Mouse (Mus musculus) CH12.LX (cell line): ENCODE results near the gene Oosp2. TPM values are rescaled to one million over a fixed set of nuclear protein-coding genes. Genes with fewer than 3 reads are reported as not detected.

Source experiments
- DNase-seq: peaks from one replicate; pipeline ENCODE4 v3.0.0-alpha.2; 2013; ENCODE audit errors: extremely low read depth
- H3K27ac ChIP-seq: 2 replicates; pipeline ENCODE4 v1.5.1; 2012; ENCODE audit warnings: low read depth, mild to moderate bottlenecking, control low read depth, moderate library complexity; ENCODE audit not compliant: insufficient read depth
- H3K27me3 ChIP-seq: replicated peaks from 2 replicates; pipeline ENCODE3; 2012; ENCODE audit warnings: inconsistent platforms
- H3K36me3 ChIP-seq, 2 experiments: replicated peaks in 1 of 2; 2 replicates each; pipeline versions ENCODE3 to v1.6.1; 2012; ENCODE audit warnings: inconsistent platforms in 1 of 2, low read length in 1 of 2, mild to moderate bottlenecking in 1 of 2, mixed read lengths in 1 of 2, moderate library complexity in 1 of 2; ENCODE audit not compliant: control insufficient read depth in 1 of 2, insufficient read depth in 1 of 2
- H3K4me1 ChIP-seq, 2 experiments: 2 replicates each; pipeline ENCODE4 v1.6.1; 2012; ENCODE audit warnings: inconsistent platforms in 1 of 2, moderate library complexity in 1 of 2; ENCODE audit not compliant: insufficient read depth in 2 of 2, control insufficient read depth in 1 of 2
- H3K4me2 ChIP-seq: 2 replicates; pipeline ENCODE4 v1.6.1; 2012; ENCODE audit warnings: low read depth, mild to moderate bottlenecking, control low read depth; ENCODE audit not compliant: poor library complexity, insufficient read depth, severe bottlenecking
- H3K4me3 ChIP-seq, 3 experiments: fragments of 150-350 bp in 1 of 3; sonication (generic) in 1 of 3; replicated peaks in 1 of 3; 2 replicates each; pipeline versions ENCODE3 to v1.5.1; 2011 to 2012; ENCODE audit warnings: low read depth in 2 of 3, low read length in 2 of 3, mild to moderate bottlenecking in 2 of 3, moderate library complexity in 2 of 3, control low read depth in 1 of 3, improper control_type of control experiment in 1 of 3, inconsistent platforms in 1 of 3, mixed read lengths in 1 of 3; ENCODE audit not compliant: poor library complexity in 1 of 3
- H3K79me2 ChIP-seq: replicated peaks from 2 replicates; pipeline ENCODE4 v1.6.1; 2012; ENCODE audit warnings: mild to moderate bottlenecking, moderate library complexity; ENCODE audit not compliant: control insufficient read depth, poor library complexity, insufficient read depth, severe bottlenecking; ENCODE audit errors: extremely low read depth
- H3K9ac ChIP-seq: 2 replicates; pipeline ENCODE4 v1.6.1; 2012; ENCODE audit warnings: low read depth, mild to moderate bottlenecking, control low read depth, moderate library complexity; ENCODE audit not compliant: insufficient read depth
- H3K9me3 ChIP-seq: replicated peaks from 2 replicates; pipeline ENCODE3; 2012; ENCODE audit warnings: low read length, inconsistent platforms, mixed read lengths
- CHD2 ChIP-seq: IDR thresholded peaks from 2 replicates; pipeline ENCODE4 v1.6.1; 2011; ENCODE audit warnings: low read length, improper control_type of control experiment
- CTCF ChIP-seq, 2 experiments: IDR thresholded peaks in 1 of 2; conservative IDR thresholded peaks in 1 of 2; 2 replicates each; pipeline ENCODE4 v1.5.1; 2011 to 2012; ENCODE audit warnings: low read depth in 2 of 2, low read length in 2 of 2, improper control_type of control experiment in 1 of 2, inconsistent platforms in 1 of 2, mild to moderate bottlenecking in 1 of 2, moderate library complexity in 1 of 2
- E2F4 ChIP-seq: IDR thresholded peaks from 2 replicates; pipeline ENCODE4 v1.6.1; 2011; ENCODE audit warnings: low read depth, low read length, improper control_type of control experiment; ENCODE audit not compliant: insufficient replicate concordance
- ELF1 ChIP-seq: IDR thresholded peaks from 2 replicates; pipeline ENCODE4 v1.6.1; 2014; ENCODE audit warnings: low read depth, mild to moderate bottlenecking, inconsistent platforms, low read length, improper control_type of control experiment
- EP300 ChIP-seq: IDR thresholded peaks from 2 replicates; pipeline ENCODE4 v1.6.1; 2011; ENCODE audit warnings: low read length, improper control_type of control experiment
- ETS1 ChIP-seq: conservative IDR thresholded peaks from 2 replicates; pipeline ENCODE4 v1.6.1; 2012; ENCODE audit warnings: low read depth, mild to moderate bottlenecking, inconsistent platforms, low read length, improper control_type of control experiment, moderate library complexity
- GABPA ChIP-seq: IDR thresholded peaks from 2 replicates; pipeline ENCODE4 v1.6.1; 2012; ENCODE audit warnings: low read depth, low read length, improper control_type of control experiment, inconsistent platforms; ENCODE audit not compliant: insufficient replicate concordance
- JUN ChIP-seq: IDR thresholded peaks from 2 replicates; pipeline ENCODE4 v1.6.1; 2011; ENCODE audit warnings: low read depth, mild to moderate bottlenecking, low read length, improper control_type of control experiment, moderate library complexity; ENCODE audit not compliant: insufficient read depth
- KAT2A ChIP-seq: IDR thresholded peaks from 2 replicates; pipeline ENCODE4 v1.6.1; 2012; ENCODE audit warnings: low read length, improper control_type of control experiment, inconsistent platforms; ENCODE audit not compliant: insufficient replicate concordance
- MAFK ChIP-seq: IDR thresholded peaks from 2 replicates; pipeline ENCODE4 v1.6.1; 2011; ENCODE audit warnings: low read length, improper control_type of control experiment; ENCODE audit not compliant: insufficient replicate concordance
- MAX ChIP-seq: IDR thresholded peaks from 2 replicates; pipeline ENCODE4 v1.6.1; 2011; ENCODE audit warnings: low read length, improper control_type of control experiment
- MEF2A ChIP-seq: IDR thresholded peaks from 2 replicates; pipeline ENCODE4 v1.6.1; 2014; ENCODE audit warnings: low read depth, mild to moderate bottlenecking, inconsistent platforms, low read length, improper control_type of control experiment, borderline replicate concordance
- MYC ChIP-seq: IDR thresholded peaks from 2 replicates; pipeline ENCODE4 v1.6.1; 2011; ENCODE audit warnings: low read depth, mild to moderate bottlenecking, improper control_type of control experiment, low read length
- NELFE ChIP-seq: IDR thresholded peaks from 2 replicates; pipeline ENCODE4 v1.6.1; 2011; ENCODE audit warnings: low read depth, low read length, improper control_type of control experiment
- POLR2AphosphoS2 ChIP-seq: IDR thresholded peaks from 2 replicates; pipeline ENCODE4 v1.6.1; 2011; ENCODE audit warnings: low read depth, low read length, improper control_type of control experiment
- SIN3A ChIP-seq: IDR thresholded peaks from 2 replicates; pipeline ENCODE4 v1.6.1; 2012; ENCODE audit warnings: low read length, improper control_type of control experiment, inconsistent platforms
- SMC3 ChIP-seq: IDR thresholded peaks from 2 replicates; pipeline ENCODE4 v1.6.1; 2011; ENCODE audit warnings: low read depth, low read length, improper control_type of control experiment
- TCF12 ChIP-seq: IDR thresholded peaks from 2 replicates; pipeline ENCODE4 v1.6.1; 2014; ENCODE audit warnings: low read depth, mild to moderate bottlenecking, inconsistent platforms, low read length, improper control_type of control experiment
- UBTF ChIP-seq: IDR thresholded peaks from 2 replicates; pipeline ENCODE4 v1.6.1; 2012; ENCODE audit warnings: low read depth, mild to moderate bottlenecking, inconsistent platforms, low read length, improper control_type of control experiment, moderate library complexity
- USF1 ChIP-seq: IDR thresholded peaks from 2 replicates; pipeline ENCODE4 v1.6.1; 2014; ENCODE audit warnings: low read depth, mild to moderate bottlenecking, inconsistent platforms, low read length, improper control_type of control experiment
- USF2 ChIP-seq: conservative IDR thresholded peaks from 2 replicates; pipeline ENCODE4 v1.6.1; 2011; ENCODE audit warnings: low read depth, low read length, improper control_type of control experiment
- ZC3H11A ChIP-seq: IDR thresholded peaks from 2 replicates; pipeline ENCODE4 v1.6.1; 2012; ENCODE audit warnings: low read depth, mild to moderate bottlenecking, inconsistent platforms, low read length, improper control_type of control experiment
- ZKSCAN1 ChIP-seq: IDR thresholded peaks from 2 replicates; pipeline ENCODE4 v1.6.1; 2012; ENCODE audit warnings: low read depth, inconsistent platforms, low read length, improper control_type of control experiment, borderline replicate concordance
- ZMIZ1 ChIP-seq: IDR thresholded peaks from 2 replicates; pipeline ENCODE4 v1.6.1; 2012; ENCODE audit warnings: low read depth, mild to moderate bottlenecking, inconsistent platforms, low read length, improper control_type of control experiment
- dilution Hi-C: fragments of 300-500 bp; cut with MboI; formaldehyde crosslinking; loops from 2 replicates; pipeline ENCODE4 v1.14.3; 2020; ENCODE audit warnings: low sequenced_read_pairs; ENCODE audit not compliant: extremely low pct_unique_long_range_greater_than_20kb, extremely low pct_ligation_motif_present
- in situ Hi-C: fragments of 300-500 bp; cut with MboI; formaldehyde crosslinking; loops from 3 replicates; pipeline ENCODE4 v1.14.3; 2019; ENCODE audit warnings: low sequenced_read_pairs, low pct_ligation_motif_present, low pct_unique_long_range_greater_than_20kb, mixed read lengths
- polyA plus RNA-seq: library from polyadenylated mRNA; unstranded; fragments of >175 nt; gene quantifications from 2 replicates; pipeline ENCODE4 v1.2.1, GENCODE M21; 2012; ENCODE audit warnings: low read depth; ENCODE audit not compliant: insufficient read length
- total RNA-seq, 2 experiments: library from RNA; depleted of rRNA; stranded (reverse); fragments of 300-350 nt in 1 of 2; fragments of >200 nt in 1 of 2; gene quantifications; 2 replicates each; pipeline ENCODE4 v1.2.3; 2012 to 2014

The Oosp2 gene
- total and polyA plus RNA-seq, 3 experiments = 2.6 to 8.1 (median 5.2) TPM

GRCm38 (mm10) chr19:11624800-11625199 lies 35.6 kb downstream of the Oosp2 start:
- dilution Hi-C loops = no loop called here
- TF ChIP-seq CHD2 (no peak), EP300 (no peak), USF2 (no peak), NELFE (no peak), MAFK (no peak), ZMIZ1 (no peak), TCF12 (no peak), CTCF (conservative IDR thresholded peaks at IDR 0.05 in 1 of 2, IDR thresholded peaks at IDR 0.05 in 1 of 2; ENCODE audit: low read depth in 2 of 2, low read length in 2 of 2) (no peak), SIN3A (no peak), ETS1 (no peak), USF1 (no peak), KAT2A (no peak), E2F4 (no peak), POLR2AphosphoS2 (no peak), MAX (no peak), MYC (no peak), ZC3H11A (no peak), ZKSCAN1 (no peak)
- H3K4me2 ChIP-seq = no peak overlapping the region

GRCm38 (mm10) chr19:11623551-11623950 lies 36.8 kb downstream of the Oosp2 start, which contains the start of gene Ms4a2:
Gene Ms4a2 (minus strand): TSS chr19:11623719.
- TF ChIP-seq ELF1 (no peak), GABPA (no peak), UBTF (no peak), MEF2A (no peak), SMC3 (no peak), JUN (no peak), ZMIZ1 (no peak), USF2 (no peak), NELFE (no peak), E2F4 (no peak)
- TF ChIP-seq, all 38 proteins: peak for 0
- DNase-seq = no peak
- no peak within 1 kb of the TSS for H3K4me3 ChIP-seq
- in situ Hi-C loops (loop anchor here (25.0 kb wide), 2 partner anchors 339 to 586 kb away; partner anchors contain the start of gene Osbp), dilution Hi-C loops (no loop called here)
- no peaks in the 10 kb centered on the region for H3K36me3 ChIP-seq
- H3K79me2 ChIP-seq = no peaks in the 10 kb centered on the region
- no peak within 1 kb of the TSS for H3K4me2 ChIP-seq
- no peaks in the 10 kb centered on the region for H3K4me1 ChIP-seq
- no peak within 1 kb of the TSS for H3K27ac ChIP-seq
- no peaks in the 10 kb centered on the region for H3K27me3 ChIP-seq
- no peak within 1 kb of the TSS for H3K9ac ChIP-seq
- no peaks in the 10 kb centered on the region for H3K9me3 ChIP-seq

More at GRCm38 (mm10) chr19:11624800-11625199, 35.6 kb downstream of the Oosp2 start:
- Histone ChIP-seq H3K4me1 (no peaks in the 10 kb centered on the region), H3K9me3 (no peaks in the 10 kb centered on the region), H3K9ac (no peak overlapping the region), H3K27me3 (no peaks in the 10 kb centered on the region), H3K4me3 (no peak overlapping the region), H3K36me3 (peaks cover 0 to 2% of the 10 kb centered on the region in 2 experiments), H3K79me2 (no peaks in the 10 kb centered on the region), H3K27ac (no peak overlapping the region)
- no peak for DNase-seq
- in situ Hi-C loops = loop anchor here (25.0 kb wide), 2 partner anchors 338 to 587 kb away; partner anchors contain the start of gene Osbp
